Mouse (Mus musculus): Measurements from ENCODE around the gene March2.

Gene March2

GRCm38 (mm10) chr17:33718944-33719725, 665 bp upstream of the March2 start:
- DNase-seq (ENCODE audit: low read depth in 1 of 2, low spot score in 2 of 2) = no peak

- no peak for DNase-seq (ENCODE audit: low read depth in 1 of 2, low spot score in 2 of 2)
Observed at GRCm38 (mm10) chr17:33717982-33718381, 488 bp downstream of the March2 start.

- DNase-seq (ENCODE audit: low read depth in 1 of 2, low spot score in 2 of 2) = no peak
Observed at GRCm38 (mm10) chr17:33717246-33717645, 1.2 kb downstream of the March2 start.

- no peak for DNase-seq (ENCODE audit: low read depth in 1 of 2, low spot score in 2 of 2)
Observed at GRCm38 (mm10) chr17:33714779-33715178, 3.7 kb downstream of the March2 start.

- DNase-seq (ENCODE audit: low read depth in 1 of 2, low spot score in 2 of 2) = no peak
Observed at GRCm38 (mm10) chr17:33713271-33713670, 5.2 kb downstream of the March2 start.

- DNase-seq (ENCODE audit: low read depth in 1 of 2, low spot score in 2 of 2) = no peak
Observed at GRCm38 (mm10) chr17:33709834-33710233, 8.6 kb downstream of the March2 start.

GRCm38 (mm10) chr17:33703091-33703490, 15.4 kb downstream of the March2 start:
- no peak for DNase-seq (ENCODE audit: low read depth in 1 of 2, low spot score in 2 of 2)

GRCm38 (mm10) chr17:33702178-33702577, 16.3 kb downstream of the March2 start:
- no peak for DNase-seq (ENCODE audit: low read depth in 1 of 2, low spot score in 2 of 2)

GRCm38 (mm10) chr17:33695471-33695870, 23.0 kb downstream of the March2 start:
- no peak for DNase-seq (ENCODE audit: low read depth in 1 of 2, low spot score in 2 of 2)

GRCm38 (mm10) chr17:33686760-33687159, 31.7 kb downstream of the March2 start, which contains the start of gene Hnrnpm:
Hnrnpm (minus strand) TSS chr17:33686860.
- DNase-seq (ENCODE audit: low read depth in 1 of 2, low spot score in 2 of 2) = no peak

GRCm38 (mm10) chr17:33685249-33685653, 33.2 kb downstream of the March2 start:
- peak; percentile 95 for DNase-seq (ENCODE audit: low read depth in 1 of 2, low spot score in 2 of 2)

- peak; percentile 30 to 65 for DNase-seq (ENCODE audit: low read depth in 1 of 2, low spot score in 2 of 2)
Observed at GRCm38 (mm10) chr17:33684671-33685231, 33.7 kb downstream of the March2 start.

GRCm38 (mm10) chr17:33681767-33682166, 36.7 kb downstream of the March2 start:
- DNase-seq (ENCODE audit: low read depth in 1 of 2, low spot score in 2 of 2) = no peak

GRCm38 (mm10) chr17:33678771-33679170, 39.7 kb downstream of the March2 start:
- no peak for DNase-seq (ENCODE audit: low read depth in 1 of 2, low spot score in 2 of 2)

GRCm38 (mm10) chr17:33676086-33676485, 42.4 kb downstream of the March2 start:
- no peak for DNase-seq (ENCODE audit: low read depth in 1 of 2, low spot score in 2 of 2)

GRCm38 (mm10) chr17:33675452-33675851, 43.0 kb downstream of the March2 start:
- no peak for DNase-seq (ENCODE audit: low read depth in 1 of 2, low spot score in 2 of 2)

GRCm38 (mm10) chr17:33673837-33674236, 44.6 kb downstream of the March2 start:
- no peak for DNase-seq (ENCODE audit: low read depth in 1 of 2, low spot score in 2 of 2)

- DNase-seq (ENCODE audit: low read depth in 1 of 2, low spot score in 2 of 2) = no peak
Observed at GRCm38 (mm10) chr17:33669681-33670080, 48.8 kb downstream of the March2 start.

GRCm38 (mm10) chr17:33666813-33667212, 51.7 kb downstream of the March2 start:
- no peak for DNase-seq (ENCODE audit: low read depth in 1 of 2, low spot score in 2 of 2)

GRCm38 (mm10) chr17:33649781-33650475, 68.5 kb downstream of the March2 start:
- no peak for DNase-seq (ENCODE audit: low read depth in 1 of 2, low spot score in 2 of 2)

GRCm38 (mm10) chr17:33645073-33645472, 73.4 kb downstream of the March2 start:
- DNase-seq (ENCODE audit: low read depth in 1 of 2, low spot score in 2 of 2) = no peak

- DNase-seq (ENCODE audit: low read depth in 1 of 2, low spot score in 2 of 2) = no peak
Observed at GRCm38 (mm10) chr17:33644068-33644467, 74.4 kb downstream of the March2 start.

Data from monocyte, adult 2 months (primary cell).